Mouse (Mus musculus) cerebellum, adult 9-11 months (tissue): ENCODE results near the gene Ddx54.

Experiments
- DNase-seq: peaks from one replicate; pipeline ENCODE4 v3.0.0; 2022

The Ddx54 gene

GRCm38 (mm10) chr5:120612442-120612821, at the start of gene Ddx54, which contains the start of gene Rita1:
Ddx54 (plus strand) TSS chr5:120612739.
Rita1 (minus strand) TSS chr5:120612589.
- DNase-seq = peak; percentile 99

- peak; percentile 57 for DNase-seq
Observed at GRCm38 (mm10) chr5:120562956-120563913, 49.3 kb upstream of the Ddx54 start.

- DNase-seq = no peak
Observed at GRCm38 (mm10) chr5:120563914-120564311, 48.6 kb upstream of the Ddx54 start.

- peak; percentile 51 for DNase-seq
Observed at GRCm38 (mm10) chr5:120565171-120565905, 47.2 kb upstream of the Ddx54 start.

GRCm38 (mm10) chr5:120566101-120566500, 46.4 kb upstream of the Ddx54 start:
- DNase-seq = peak; percentile 97

DNA sequence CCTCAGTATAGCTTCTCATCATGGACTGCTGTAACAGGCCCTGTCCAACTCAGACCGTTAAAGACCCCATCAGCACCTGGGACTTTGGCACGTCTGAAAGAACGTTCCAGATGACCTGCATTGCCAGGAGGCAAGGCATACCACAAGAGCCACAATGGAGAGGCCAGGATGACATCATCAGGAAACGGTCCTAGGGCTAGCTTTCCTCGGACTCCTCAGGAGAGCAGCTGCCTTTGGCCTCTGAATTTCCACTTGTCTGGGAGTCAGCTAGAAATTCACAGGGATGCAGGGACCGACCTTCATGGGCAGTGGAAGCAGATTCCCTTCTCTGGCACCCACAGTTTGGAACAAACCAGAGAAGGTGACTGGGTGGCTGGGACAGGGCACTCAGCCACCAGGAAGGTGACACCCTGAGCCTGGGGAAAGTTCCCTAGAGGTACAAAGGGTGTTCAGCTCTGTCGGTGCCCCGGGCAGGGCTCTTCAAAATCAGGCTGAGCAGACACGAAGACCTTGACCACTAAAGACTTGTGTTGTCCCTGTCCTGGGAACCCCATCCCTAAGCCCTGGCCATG, 45.8 kb upstream of the Ddx54 start:
- DNase-seq = peak; percentile 82

- DNase-seq = peak; percentile 74
Observed at GRCm38 (mm10) chr5:120567253-120567701, 45.3 kb upstream of the Ddx54 start.

- DNase-seq = peak; percentile 77
Observed at GRCm38 (mm10) chr5:120567761-120568211, 44.8 kb upstream of the Ddx54 start.

- peak; percentile 83 for DNase-seq
Observed at GRCm38 (mm10) chr5:120568336-120568768, 44.2 kb upstream of the Ddx54 start.

GRCm38 (mm10) chr5:120568964-120569363, 43.6 kb upstream of the Ddx54 start:
- no peak for DNase-seq

GRCm38 (mm10) chr5:120569791-120570190, 42.7 kb upstream of the Ddx54 start:
- DNase-seq = no peak

DNA sequence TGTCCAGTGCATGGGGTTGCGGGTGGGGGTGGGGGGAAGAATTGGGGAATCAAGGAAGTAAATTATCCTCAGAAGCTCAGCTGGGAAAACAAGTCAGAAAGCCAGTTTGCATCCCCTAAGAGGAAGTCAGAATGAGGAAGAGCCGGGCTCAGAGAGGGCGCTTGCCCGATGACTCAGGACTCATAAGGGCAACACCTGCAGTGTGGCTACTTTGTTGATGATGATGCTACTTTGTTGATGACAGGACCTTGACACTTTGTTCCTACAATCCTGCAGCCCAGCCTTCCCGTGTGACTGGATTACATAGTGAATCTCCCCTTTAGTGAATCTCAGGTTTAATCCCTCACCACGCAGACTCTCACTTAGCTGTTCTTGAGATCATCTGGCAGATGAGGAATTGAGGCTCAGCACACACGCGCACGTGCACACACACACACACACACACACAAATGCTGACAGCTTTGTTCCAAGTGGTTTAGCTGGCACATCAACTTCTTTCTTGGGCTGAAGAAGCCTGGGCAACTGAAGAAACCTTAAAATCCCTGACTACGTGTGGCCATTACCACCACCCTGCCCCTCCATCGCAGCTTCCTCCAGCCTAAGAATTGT, 42.1 kb upstream of the Ddx54 start:
- peak; percentile 25 for DNase-seq

GRCm38 (mm10) chr5:120571056-120571740, 41.3 kb upstream of the Ddx54 start:
- DNase-seq = peak; percentile 60

DNA sequence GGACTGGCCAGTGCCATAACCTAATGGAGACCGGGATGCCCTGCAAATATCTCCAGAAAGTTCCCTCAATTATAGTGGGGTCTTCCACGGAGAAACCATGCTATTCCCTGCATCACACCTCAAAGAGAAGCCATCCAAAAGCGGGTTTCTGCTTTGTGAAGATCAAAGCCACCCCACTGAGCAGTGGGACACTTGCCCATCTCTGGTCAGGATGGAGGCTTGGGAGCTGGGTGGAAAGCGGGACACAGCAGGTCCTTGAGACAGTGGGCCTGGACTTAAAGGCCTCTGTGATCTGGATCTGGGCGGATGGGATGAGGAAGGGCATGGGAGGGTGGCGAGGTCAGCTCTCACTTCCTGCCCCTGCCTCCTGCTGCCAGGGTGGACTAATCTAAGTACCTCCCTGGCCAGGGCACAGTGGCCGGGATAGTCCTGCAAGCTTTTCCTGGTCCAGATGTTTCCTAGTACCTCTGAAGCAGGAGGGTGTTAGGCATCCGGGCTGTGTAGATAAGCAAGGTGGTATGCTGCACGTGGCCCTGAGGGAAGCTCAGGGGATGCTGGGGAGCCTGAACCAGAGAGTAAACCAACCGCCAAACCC, 38.0 kb upstream of the Ddx54 start:
- peak; percentile 72 for DNase-seq

DNA sequence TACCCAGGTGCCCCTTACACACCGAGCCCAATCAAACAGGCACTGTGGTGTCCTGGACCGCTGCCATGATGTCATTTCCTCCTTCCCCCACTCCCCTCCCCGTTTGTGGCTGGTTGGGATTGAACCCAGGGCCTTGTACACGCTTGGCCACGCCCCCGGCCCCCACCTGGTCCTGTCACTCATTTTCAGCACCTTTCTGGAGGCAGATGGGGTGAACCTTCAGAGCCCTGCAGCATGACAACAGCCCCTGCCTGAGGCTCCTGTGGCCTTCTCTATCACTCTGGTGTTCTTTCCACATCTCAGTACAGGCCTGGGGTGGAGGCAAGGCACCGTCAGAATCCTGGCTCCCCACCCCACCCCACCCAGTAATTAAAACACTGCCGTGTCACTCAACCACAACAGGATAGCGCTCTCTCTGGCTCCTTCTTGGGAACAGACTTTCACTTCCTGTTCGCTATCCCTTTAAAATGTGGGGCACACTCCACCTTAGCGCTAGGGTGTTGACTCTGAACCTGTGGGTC, 35.7 kb upstream of the Ddx54 start:
- DNase-seq = no peak

DNA sequence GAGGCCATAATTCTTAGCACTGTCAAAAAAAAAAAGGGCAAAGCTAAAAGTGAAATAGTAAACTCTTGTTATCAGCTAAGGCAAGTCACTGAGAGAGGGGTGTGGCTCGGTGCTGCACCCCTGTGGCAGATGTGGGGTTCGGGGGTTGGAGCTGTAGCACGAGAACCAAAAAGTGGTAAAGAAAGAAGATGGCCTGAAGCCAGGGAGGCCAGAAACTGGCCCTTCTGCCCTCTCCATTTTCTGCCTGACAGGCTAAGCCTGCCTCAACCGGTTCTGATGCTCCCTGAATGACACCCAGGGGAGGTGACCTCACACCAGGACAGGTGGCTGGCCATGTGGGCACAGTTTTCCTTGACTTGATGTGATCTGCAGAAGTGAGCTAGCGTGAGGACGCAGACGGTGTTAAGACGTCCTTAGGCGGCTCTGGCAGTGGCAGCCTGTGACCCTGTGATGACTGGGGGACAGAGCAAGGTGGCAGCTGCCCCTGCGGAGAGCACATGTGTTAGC, 34.6 kb upstream of the Ddx54 start:
- DNase-seq = no peak

DNA sequence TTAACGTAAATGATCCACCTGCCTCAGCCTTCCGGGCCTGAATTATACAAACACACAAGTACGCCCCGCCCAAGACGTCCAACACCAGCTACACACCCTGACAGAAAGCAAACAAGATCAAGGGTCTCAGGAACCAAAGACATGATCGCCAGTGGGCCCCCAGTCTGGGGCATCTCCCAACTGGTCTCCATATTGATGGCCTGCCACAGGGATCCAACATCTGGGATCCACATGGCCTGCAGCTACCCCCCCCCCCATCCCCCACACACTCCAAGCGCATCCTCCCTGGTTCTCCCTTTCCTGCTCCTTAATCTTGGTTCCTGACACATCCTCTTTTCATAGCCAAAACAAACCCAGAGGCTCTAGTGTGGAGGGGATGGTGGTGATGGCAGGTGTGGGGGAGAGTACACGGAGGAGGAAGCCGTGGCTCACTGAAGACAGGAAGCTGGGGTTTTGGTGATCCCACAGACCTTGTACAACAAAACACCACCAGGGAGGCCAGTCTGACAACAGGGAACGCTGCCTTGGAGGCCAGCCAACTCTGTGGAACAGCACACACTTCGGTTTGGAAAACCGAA, 33.9 kb upstream of the Ddx54 start:
- no peak for DNase-seq

DNA sequence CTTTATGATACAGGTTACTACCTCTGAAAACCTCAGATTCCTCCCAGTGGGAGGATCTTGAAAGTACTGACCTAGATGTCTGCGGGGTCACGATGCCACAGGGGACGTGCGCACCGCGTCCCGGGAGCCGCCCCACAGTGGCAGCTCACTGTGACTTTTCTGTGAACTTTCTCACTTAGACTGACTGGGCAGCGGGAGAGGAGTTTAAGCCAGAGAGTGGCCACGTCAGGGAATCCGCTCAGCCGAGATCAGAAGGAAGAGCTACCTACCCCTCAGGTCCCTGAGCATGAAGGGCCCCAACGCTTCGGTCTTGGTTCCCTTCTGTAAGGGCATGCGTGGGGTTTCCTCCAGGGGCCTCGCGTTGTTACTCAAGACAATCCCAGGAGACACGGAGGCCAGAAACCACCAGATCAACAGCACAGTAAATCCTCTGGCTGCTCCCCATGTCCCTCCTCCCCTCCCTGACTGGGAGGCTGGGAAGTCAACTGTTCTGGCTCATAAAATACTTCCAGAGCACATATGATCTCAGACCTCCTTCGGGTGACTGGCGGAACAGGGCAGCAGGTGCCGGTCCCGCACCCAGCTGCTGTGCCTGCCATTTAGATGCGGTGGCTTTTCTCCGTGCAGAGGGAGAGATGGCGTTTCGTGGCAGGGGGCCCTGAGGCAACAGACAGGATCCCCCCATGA, 33.2 kb upstream of the Ddx54 start:
- DNase-seq = peak; percentile 80

DNA sequence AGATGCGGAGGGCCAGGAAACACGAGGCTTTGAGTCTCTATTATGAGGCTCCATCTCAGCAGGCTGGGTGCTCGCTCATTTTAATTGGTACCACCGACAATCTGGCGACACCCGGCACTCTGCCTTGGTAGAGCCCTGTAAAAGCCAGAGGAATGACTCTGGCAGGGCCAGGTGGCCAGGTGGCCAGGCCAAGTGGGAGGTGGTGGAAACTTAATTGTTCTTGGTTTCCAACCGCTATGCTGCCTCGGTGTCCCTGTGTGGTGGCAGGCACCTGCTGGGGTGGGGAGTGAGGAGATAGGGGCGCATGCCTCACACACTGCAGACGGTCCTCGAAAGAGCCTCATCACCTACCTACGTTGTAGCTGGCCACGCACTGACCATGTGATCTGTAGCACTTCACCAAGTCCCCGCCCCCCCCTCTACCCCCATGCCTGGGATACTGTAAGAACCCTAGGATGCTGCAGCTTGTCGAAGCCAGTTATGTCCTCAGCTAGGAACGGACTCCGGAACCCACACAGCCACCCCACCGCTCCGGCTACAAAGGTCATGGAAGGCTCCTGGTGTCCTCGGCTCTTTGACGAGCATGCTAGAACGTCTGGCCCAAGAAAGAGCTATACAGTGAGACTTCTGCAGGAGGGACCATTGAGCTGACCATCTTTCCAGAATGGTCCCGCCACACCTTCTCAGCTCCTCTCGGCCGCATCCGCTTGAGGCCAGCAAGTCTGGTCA, 32.5 kb upstream of the Ddx54 start:
- peak; percentile 80 for DNase-seq
